Mouse (Mus musculus): ENCODE data around the gene Spo11. TPM values are rescaled to one million over a fixed set of nuclear protein-coding genes. Genes with fewer than 3 reads are reported as not detected.

Gene Spo11
- polyA plus RNA-seq, 2 experiments: 2.5 to 3.2 TPM

- Histone ChIP-seq H3K4me1 (ENCODE audit: control insufficient read depth, insufficient read depth, low read length) (peaks cover 28% of the 10 kb centered on the region), H3K27ac (replicated peaks; ENCODE audit: low read depth, low read length) (no peak overlapping the region), H3K4me2 (replicated peaks; ENCODE audit: low read depth, low read length, severe bottlenecking) (no peak overlapping the region), H3K9me3 (ENCODE audit: control insufficient read depth, low read length) (no peaks in the 10 kb centered on the region), H3K36me3 (ENCODE audit: control insufficient read depth, insufficient read depth, low read length) (peaks cover 23% of the 10 kb centered on the region), H3K27me3 (ENCODE audit: control insufficient read depth, insufficient read depth, low read length) (no peaks in the 10 kb centered on the region), H3K9ac (ENCODE audit: low read depth, low read length, severe bottlenecking) (peak overlapping the region; percentile 16; the same call in 1 of the 2 replicates), H3K4me3 (replicated peaks; ENCODE audit: low read length) (no peak overlapping the region)
- 33% methylated on average over 4 of the region's 4 CpGs for WGBS
- ATAC-seq (ENCODE audit: low FRiP score, low read depth) (no peak), DNase-seq (ENCODE audit: low spot score) (no peak)
- TF ChIP-seq POLR2A (IDR thresholded peaks at IDR 0.05; ENCODE audit: borderline replicate concordance, extremely low read depth, insufficient read depth, insufficient read length): no peak
Measured at GRCm38 (mm10) chr2:173024938-173025337, 47.4 kb downstream of the Spo11 start.

- H3K9me3 ChIP-seq (ENCODE audit: control insufficient read depth, low read length): no peaks in the 10 kb centered on the region
- no peak overlapping the region for H3K4me2 ChIP-seq (replicated peaks; ENCODE audit: low read depth, low read length, severe bottlenecking)
- H3K4me3 ChIP-seq (replicated peaks; ENCODE audit: low read length): no peak overlapping the region
- WGBS: 63% methylated on average over 5 of the region's 5 CpGs
- no peaks in the 10 kb centered on the region for H3K27me3 ChIP-seq (ENCODE audit: control insufficient read depth, insufficient read depth, low read length)
- peaks cover 30% of the 10 kb centered on the region for H3K36me3 ChIP-seq (ENCODE audit: control insufficient read depth, insufficient read depth, low read length)
- no peak for TF ChIP-seq POLR2A (IDR thresholded peaks at IDR 0.05; ENCODE audit: borderline replicate concordance, extremely low read depth, insufficient read depth, insufficient read length)
- no peak overlapping the region for H3K27ac ChIP-seq (replicated peaks; ENCODE audit: low read depth, low read length)
- peaks cover 21% of the 10 kb centered on the region for H3K4me1 ChIP-seq (ENCODE audit: control insufficient read depth, insufficient read depth, low read length)
- no peak for DNase-seq (ENCODE audit: low spot score)
- H3K9ac ChIP-seq (ENCODE audit: low read depth, low read length, severe bottlenecking): no peak overlapping the region
- ATAC-seq (ENCODE audit: low FRiP score, low read depth): no peak
Measured at GRCm38 (mm10) chr2:173026286-173026685, 48.8 kb downstream of the Spo11 start.

GRCm38 (mm10) chr2:173026688-173027131 lies 49.2 kb downstream of the Spo11 start:
- Histone ChIP-seq H3K4me3 (replicated peaks; ENCODE audit: low read length) (no peak overlapping the region), H3K27ac (replicated peaks; ENCODE audit: low read depth, low read length) (no peak overlapping the region), H3K27me3 (ENCODE audit: control insufficient read depth, insufficient read depth, low read length) (no peaks in the 10 kb centered on the region), H3K36me3 (ENCODE audit: control insufficient read depth, insufficient read depth, low read length) (peaks cover 34% of the 10 kb centered on the region), H3K9ac (ENCODE audit: low read depth, low read length, severe bottlenecking) (no peak overlapping the region), H3K4me2 (replicated peaks; ENCODE audit: low read depth, low read length, severe bottlenecking) (no peak overlapping the region), H3K4me1 (ENCODE audit: control insufficient read depth, insufficient read depth, low read length) (peaks cover 21% of the 10 kb centered on the region), H3K9me3 (ENCODE audit: control insufficient read depth, low read length) (no peaks in the 10 kb centered on the region)
- ATAC-seq (ENCODE audit: low FRiP score, low read depth) (peak; percentile 13), DNase-seq (ENCODE audit: low spot score) (peak; percentile 13)
- TF ChIP-seq POLR2A (IDR thresholded peaks at IDR 0.05; ENCODE audit: borderline replicate concordance, extremely low read depth, insufficient read depth, insufficient read length): no peak
- 64% methylated on average over 3 of the region's 3 CpGs for WGBS

GRCm38 (mm10) chr2:173027169-173027823 lies 49.8 kb downstream of the Spo11 start:
- Histone ChIP-seq H3K9ac (ENCODE audit: low read depth, low read length, severe bottlenecking) (no peak overlapping the region), H3K9me3 (ENCODE audit: control insufficient read depth, low read length) (no peaks in the 10 kb centered on the region), H3K4me2 (replicated peaks; ENCODE audit: low read depth, low read length, severe bottlenecking) (no peak overlapping the region), H3K27me3 (ENCODE audit: control insufficient read depth, insufficient read depth, low read length) (no peaks in the 10 kb centered on the region), H3K36me3 (ENCODE audit: control insufficient read depth, insufficient read depth, low read length) (peaks cover 37% of the 10 kb centered on the region), H3K4me1 (ENCODE audit: control insufficient read depth, insufficient read depth, low read length) (peaks cover 21% of the 10 kb centered on the region), H3K4me3 (replicated peaks; ENCODE audit: low read length) (no peak overlapping the region), H3K27ac (replicated peaks; ENCODE audit: low read depth, low read length) (no peak overlapping the region)
- no peak for TF ChIP-seq POLR2A (IDR thresholded peaks at IDR 0.05; ENCODE audit: borderline replicate concordance, extremely low read depth, insufficient read depth, insufficient read length)
- ATAC-seq (ENCODE audit: low FRiP score, low read depth): no peak
- WGBS: 78% methylated on average over 6 of the region's 6 CpGs
- no peak for DNase-seq (ENCODE audit: low spot score)

- no peak for TF ChIP-seq POLR2A (IDR thresholded peaks at IDR 0.05; ENCODE audit: borderline replicate concordance, extremely low read depth, insufficient read depth, insufficient read length)
- Histone ChIP-seq H3K9me3 (ENCODE audit: control insufficient read depth, low read length) (no peaks in the 10 kb centered on the region), H3K4me2 (replicated peaks; ENCODE audit: low read depth, low read length, severe bottlenecking) (no peak overlapping the region), H3K9ac (ENCODE audit: low read depth, low read length, severe bottlenecking) (no peak overlapping the region), H3K36me3 (ENCODE audit: control insufficient read depth, insufficient read depth, low read length) (peaks cover 44% of the 10 kb centered on the region), H3K4me3 (replicated peaks; ENCODE audit: low read length) (no peak overlapping the region), H3K27ac (replicated peaks; ENCODE audit: low read depth, low read length) (no peak overlapping the region), H3K27me3 (ENCODE audit: control insufficient read depth, insufficient read depth, low read length) (no peaks in the 10 kb centered on the region), H3K4me1 (ENCODE audit: control insufficient read depth, insufficient read depth, low read length) (peaks cover 14% of the 10 kb centered on the region)
- DNase-seq (ENCODE audit: low spot score): no peak
- ATAC-seq (ENCODE audit: low FRiP score, low read depth): no peak
- 65% methylated on average over 4 of the region's 4 CpGs for whole genome bisulfite sequencing
Measured at GRCm38 (mm10) chr2:173027824-173028495, 50.5 kb downstream of the Spo11 start.

Measured in limb, embryonic 14.5 days (tissue).